Mouse (Mus musculus) left cerebral cortex, adult 11 months (tissue): ENCODE data around the gene Rpap2.
A peak's percentile ranks its signal among the peaks of the same experiment; 100 is the strongest.

Experiments
- DNase-seq: peaks from one replicate; pipeline ENCODE4 v3.0.0; 2022; ENCODE audit warnings: low spot score

Rpap2 gene

DNA sequence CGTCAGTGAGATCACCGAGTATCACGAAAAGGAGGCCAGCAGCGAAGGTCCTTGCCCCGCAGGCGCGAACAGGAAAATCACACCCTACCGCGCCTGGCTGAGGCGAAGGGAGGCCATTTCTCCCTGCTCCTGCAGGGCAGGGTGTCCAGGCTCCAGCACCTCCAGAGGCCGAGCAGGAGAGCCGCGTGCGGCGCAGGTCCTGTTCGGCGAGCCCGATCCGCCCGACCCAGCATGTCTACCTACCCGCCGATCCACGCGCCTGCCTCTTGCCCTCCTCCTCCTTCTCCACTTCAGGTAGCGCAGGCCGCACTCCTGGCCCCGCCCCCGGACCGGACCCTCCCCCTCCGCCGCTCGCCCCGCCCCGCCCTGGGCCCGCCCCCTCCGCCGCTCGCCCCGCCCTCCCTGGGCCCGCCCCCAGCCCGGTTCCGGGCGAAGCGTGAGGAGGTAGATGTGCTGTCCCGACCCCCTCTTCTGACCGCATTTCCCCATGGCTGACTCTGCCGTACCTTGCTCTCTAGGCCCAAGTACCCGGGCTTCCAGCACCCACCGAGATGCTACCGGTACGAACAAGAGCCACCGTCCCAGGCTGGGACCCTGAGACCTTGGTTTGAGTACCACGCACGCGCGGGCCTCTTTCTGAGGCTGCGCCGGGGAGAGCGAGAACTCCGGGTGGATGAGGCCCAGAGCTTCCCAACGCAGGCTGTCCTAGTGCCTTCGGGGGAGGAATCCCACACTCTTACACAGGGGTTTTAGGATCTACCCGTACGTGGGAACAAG is at the start of gene Rpap2, which contains the start of gene Glmn:
TSS of gene Rpap2 (plus strand) at position 73 of the 777 bp plus-strand sequence.
TSS of gene Glmn (minus strand) at position 588 of the 777 bp plus-strand sequence.
- DNase-seq, result peak; percentile 78

DNA sequence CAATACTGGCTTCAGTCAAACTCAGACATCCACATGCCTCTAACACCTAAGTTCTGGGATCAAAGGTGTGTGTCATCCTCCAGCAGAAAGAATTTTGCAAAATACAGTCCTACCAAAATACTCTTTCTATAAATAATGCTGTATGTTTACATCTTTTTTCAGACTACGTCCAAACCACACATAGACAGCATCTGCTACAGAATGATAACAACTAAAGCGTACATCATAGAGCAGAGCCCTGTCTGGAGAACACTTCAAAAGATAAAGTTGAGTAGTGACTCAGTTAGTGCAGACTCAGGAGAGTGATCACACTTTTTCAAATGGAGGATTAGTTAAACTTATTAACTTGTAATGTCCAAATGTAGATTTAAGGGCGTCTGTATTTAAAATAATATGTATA is 49.2 kb upstream of the Rpap2 start:
- no peak for DNase-seq

DNA sequence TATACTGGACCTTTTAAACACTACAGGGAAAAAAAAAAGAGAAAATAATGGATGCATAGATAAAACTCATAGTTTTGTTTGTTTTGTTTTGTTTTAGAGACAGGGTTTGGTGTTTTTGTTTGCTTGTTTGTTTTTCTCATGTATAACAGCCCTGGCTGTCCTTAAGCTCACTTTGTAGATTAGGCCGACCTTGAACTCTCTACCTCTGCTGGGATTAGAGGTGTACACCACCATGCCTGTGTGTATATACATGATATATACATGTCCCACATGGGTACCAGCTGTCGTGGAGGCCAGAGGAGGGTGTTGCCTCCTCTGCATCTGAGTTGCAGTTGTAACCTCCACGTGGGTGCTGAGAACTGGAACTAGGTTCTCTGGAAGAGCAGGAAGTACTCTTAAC is 48.7 kb upstream of the Rpap2 start:
- DNase-seq, result no peak

DNA sequence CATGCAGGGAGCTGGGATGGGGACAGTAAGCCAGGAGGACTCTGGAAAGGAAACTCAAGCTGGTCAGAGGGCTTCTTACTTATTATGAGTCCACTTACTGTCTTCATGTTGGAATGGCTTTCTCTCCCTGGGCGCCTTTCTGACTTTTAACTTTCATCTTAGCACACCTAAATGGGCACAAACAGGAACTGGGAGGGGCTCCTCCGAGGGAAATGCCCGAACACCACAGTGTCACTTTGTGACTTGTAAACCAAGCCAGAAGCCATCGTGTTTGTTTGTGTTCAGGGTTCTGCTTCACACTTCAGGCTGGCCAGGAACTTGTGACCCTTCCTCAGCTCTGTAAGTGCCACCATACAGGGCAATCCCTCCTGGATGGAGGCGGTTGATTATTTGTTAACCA is 42.8 kb upstream of the Rpap2 start:
- DNase-seq, result no peak

DNA sequence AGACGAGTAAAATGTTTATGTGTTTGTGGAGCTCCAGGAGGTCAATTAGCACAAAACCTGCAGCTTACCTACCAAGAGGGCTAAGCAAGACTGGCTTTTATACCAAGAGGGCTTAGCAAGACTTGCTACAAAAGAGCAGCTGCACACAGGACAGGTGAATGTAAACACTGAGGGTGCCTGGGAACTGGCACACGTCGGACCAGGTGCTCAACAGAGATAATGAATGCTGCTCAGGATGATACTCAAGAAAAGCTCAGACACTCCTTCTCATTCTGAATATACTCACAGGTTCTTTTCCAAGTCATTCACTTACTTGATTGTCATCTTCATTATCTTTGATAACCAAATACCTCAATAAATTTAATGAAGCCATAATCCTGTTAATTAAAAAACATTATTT is 40.2 kb upstream of the Rpap2 start:
- no peak for DNase-seq

DNA sequence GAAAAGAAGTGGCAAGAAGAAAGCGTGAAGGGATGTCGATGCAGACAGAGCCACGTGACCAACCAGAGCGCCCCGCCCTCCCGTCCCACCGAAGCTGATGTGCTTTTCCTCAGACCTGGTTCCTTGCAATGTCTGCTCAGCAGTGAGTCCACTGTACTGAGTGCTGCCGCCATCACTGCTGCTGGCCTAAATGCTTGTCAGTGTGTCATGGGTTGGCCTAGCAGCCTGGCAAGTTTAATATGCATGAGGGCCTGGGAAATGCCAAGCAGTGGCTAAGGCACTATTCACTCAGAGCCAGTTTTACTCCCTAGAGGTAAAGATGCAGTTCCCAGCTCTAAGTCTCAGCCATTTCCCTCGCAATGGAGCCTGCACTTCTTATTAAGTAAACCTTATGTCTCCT is 28.0 kb upstream of the Rpap2 start:
- DNase-seq, result no peak

DNA sequence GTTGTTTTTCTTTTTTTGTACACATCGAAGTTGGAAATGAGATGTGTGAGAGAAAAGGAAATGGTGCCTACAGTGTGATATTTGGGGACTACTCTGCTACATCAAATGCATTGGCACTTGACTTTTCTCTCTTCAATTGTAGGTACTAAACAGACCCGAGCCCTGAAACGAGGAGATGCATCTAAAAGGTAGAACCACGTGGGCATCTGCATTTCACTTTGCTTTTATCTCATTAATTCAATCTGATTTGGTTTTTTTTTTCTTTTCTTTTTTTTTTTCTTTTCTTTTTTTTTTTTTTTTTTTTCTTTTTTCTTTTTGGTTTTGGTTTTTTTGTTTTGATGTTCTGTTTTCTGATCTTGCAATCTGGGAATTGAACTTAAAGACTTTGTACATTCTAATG is 1.2 kb downstream of the Rpap2 start:
- DNase-seq, result no peak

DNA sequence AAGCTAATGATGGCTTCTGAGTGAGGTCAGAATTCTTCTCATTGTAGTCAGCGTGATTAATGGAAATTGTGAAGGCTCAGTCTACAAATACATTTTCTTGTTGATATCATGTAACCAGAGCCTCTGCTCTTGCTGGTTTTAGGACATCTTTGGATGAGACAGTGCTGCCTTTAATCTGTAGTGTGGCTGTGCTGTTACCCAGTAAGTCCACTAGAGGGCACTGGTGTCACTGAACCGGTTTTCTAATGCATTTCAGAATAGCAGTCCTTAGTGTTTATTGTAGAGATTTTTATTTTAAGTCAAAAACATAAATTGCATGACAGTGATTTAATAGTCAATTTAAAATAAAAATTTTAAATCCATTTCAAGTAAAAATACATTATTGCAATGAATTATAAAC is 14.1 kb downstream of the Rpap2 start:
- peak; percentile 46 for DNase-seq

DNA sequence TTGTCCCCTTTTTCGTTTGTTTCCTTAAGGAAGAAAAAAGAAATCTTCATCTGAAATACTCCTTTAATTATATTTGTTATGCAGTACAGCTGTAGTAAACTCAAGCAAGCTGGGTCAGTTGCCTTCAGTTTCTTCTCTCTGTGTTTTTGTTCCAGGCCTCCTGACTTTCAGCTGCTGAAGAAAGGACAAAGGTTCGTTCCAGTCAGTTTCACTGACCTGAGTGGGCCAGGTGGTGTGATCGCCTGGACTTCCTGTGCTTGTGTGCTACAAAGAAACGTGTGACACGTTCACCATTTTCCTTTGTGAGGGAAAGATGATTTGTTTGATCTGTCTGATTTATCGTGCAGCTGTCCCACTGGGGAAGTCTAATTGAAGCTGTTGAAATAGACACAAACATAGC is 20.8 kb downstream of the Rpap2 start:
- no peak for DNase-seq

DNA sequence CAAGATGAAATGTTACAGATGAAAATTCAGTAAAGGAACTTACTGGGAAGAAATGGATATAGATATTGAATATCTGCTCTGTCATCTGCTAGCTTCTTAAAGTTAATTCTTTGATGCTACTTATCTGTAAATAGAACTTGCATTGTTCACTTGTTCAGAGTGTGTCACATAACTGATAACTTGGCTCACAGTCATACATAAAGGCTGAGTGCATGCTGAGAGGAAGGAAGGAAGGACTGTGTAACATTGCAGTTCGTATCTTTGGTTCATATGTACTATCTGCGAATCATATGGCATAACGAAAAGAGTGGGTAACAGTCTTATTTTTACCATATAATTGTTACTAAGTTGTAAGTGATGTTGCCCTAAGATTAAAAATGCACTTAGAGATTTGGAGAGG is 24.2 kb downstream of the Rpap2 start:
- DNase-seq, result no peak

DNA sequence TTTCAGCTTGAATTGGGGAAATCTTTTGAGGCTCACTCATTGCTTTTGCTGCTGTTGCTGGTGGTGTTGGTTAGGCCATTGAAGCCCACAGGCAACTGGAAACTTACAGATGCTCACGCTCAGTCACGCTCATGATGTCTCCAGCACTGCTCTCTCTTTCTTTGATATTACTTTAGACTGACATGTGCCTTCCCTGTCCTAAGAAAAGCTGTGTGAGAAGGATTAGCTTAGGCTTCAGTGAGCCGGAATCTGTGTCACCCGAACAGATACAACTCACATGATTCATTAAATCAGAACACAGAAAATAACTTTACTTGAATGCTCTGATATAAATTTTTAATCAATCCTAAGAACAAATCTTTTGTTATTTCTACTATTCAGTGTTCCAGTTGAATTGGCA is 36.5 kb downstream of the Rpap2 start:
- no peak for DNase-seq

DNA sequence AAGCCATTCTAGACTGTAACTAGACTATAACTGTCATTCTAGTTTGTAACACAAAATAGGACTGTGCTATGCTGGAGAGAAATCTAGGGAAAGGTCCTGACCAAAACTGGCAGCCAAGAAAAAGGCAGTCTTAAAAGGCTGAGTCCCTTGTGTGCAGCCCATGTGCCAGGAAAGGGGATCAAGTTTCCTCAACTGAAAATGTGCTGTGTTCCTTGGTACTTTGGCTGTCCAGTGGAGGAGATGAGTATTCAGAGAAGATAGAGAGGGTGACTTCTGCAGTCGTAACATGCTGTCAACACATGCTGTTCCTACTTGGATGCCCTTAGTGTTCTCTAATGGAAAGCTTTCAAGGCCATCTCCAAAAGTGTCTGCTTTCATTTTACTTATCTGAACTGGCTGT is 39.9 kb downstream of the Rpap2 start:
- no peak for DNase-seq

DNA sequence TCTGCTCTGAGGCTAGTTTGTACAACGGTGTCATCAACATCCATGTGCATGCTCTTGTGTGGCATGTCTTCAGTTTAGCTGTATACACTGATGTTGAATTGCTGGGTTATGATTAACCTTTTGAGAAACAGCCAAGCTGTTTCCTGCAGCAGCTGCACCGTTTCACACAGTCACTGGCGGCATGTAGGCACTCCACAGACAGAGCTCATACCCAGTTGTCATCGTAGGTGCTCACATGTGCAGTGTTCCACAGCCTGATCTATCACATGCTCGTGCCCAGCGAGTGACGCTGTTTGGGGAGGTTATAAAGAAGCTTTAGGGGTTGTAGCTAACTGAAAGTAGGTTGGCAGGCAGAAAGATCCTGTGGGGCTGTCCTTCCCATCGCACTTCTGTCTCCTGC is 41.2 kb downstream of the Rpap2 start:
- peak; percentile 3 for DNase-seq

DNA sequence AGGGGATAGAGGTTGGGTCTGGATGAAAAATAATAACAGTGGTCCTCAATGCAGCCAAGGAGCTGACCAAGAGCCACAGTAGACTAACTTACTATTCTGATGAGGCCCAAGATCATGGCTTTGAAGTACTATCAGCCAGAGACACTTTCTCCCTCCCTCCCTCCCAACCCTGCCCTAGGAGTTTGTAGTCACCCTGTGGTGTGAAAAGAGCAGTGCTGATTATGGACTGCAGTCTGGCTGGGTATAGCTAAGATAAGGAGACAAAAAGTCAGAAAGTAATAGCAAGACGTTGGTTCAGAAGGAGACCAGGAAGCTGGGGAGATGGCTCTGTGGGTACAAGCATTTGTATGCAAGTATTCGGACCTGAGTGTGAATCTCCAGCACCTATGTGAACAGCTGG is 47.4 kb downstream of the Rpap2 start:
- DNase-seq, result no peak

DNA sequence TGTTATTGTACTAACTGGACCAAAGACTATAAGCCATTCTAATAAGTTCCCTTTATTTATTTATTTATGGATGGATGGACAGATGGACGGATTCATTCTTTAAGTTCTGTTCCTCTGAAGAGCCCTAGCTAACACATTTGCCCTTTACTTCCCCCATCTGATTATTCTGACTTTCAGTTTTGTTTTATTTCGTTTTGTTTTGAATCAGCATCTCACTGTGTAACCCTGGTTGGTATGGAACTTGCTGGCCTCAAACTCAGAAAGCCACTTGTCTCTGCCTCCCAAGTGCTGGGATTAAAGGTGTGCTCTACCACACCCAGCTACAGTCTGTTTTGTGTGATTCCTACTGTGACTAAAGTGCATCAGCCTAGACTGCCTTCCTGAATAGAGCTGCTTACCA is 48.8 kb downstream of the Rpap2 start:
- no peak for DNase-seq

DNA sequence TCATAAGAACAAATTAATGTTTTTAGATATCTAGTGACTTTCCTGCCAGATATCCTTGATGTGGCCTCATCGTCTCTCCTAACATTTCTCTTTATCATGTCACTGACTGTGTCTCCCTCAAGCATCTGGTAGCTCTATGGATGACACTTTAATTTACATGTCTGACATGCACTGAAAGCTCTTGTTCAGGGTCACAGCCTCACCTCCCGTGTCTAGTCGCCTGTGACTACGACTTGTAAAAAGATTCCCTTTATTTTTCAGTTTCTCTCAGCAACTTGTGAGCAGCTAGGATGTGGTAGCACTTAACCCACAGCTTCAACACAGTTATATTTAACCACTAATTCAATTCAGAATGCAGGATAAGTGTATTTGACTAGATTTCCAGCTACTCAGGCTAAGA is 50.4 kb downstream of the Rpap2 start:
- DNase-seq, result no peak

DNA sequence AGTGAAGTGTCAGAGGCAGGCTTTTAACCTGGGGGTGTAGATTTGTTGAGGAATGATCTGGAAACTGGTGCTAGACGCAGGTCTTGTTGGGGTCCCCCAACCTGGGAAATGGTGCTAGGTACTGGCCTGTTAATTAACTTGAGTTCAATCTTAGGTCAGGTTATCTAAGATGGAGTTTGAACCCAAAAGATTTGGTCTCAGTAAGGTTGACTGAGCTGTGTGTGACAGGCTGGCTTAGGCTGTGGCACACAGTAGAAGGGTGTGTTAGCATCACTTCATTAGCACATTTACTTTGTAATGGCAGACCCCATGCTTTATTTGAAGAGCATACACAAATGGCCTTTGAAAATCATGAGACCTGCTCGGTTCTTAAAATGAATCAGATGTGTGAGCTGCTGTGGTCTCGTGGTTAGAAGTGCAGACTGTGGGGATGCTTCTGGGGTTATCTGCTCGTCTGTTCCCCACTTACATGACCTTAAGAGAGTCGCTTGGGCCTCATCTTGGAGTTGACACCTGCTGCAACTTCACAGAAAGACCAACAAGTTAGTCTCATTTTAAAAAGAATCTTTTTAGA is 51.5 kb downstream of the Rpap2 start:
- DNase-seq, result no peak

DNA sequence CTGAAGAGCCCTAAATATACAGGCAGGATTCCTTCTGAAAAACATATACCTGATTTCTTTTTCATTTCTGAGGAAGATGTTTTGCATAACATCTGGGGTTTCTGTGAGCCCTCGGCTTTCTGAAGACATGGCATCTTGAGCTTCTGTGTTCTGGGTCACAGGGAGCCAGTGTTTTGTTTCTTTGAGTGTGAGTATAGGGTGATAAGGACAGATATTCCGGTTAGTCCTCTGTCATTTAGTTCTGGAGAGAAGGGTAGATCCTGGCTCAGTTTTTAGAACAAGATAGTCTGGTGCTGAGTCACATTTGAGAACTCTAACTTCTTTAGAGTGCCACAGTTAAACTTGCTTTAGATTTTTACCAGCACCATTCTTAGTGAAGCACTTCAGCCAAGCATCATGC is 52.5 kb downstream of the Rpap2 start:
- no peak for DNase-seq

DNA sequence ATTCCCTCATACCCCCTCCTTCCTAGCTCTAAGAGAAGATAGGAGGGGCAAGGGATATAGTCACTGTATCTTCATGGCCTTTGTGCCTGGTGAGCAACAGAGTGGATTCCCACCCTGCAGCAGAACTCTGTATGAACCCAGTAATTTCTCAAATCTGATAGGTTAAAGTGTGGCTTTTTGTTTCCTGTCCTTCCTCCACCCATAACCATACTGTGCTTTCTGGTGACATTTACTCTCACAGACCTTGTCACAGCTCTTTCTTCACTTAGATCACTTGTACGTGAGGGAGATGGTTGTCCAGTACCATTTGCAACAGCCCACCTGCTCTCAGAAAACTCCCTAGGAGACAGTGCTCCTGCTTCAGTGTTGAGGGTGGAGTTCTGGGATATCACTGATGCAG is 53.3 kb downstream of the Rpap2 start:
- no peak for DNase-seq

DNA sequence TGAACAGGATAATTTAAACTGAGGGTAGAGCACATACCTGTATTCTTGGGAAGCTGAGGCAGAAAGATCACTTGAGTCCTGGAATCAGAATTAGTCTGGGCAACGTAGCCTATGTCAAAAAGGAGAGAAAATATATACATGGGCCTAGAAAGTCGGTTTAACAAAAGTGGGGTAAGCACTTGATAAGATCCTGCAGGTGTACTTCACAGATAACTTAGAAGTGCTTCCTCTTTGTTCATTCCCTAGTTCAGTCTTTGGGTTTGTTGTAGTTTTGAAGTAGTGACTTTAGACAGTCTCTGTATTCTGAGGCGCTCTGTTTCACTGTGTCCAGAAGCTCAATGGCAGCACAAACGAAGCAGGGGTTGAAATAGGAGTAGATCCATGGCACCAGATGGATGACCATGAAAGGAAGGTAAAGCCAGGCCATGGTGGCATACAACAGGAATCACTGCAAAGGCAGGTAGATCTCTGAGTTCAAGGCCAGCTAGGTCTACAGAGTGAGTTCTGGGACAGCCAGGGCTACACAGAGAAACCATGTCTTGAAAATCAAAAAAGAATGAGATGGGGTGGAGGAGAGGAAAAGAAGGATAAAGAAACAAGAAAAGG is 55.0 kb downstream of the Rpap2 start:
- no peak for DNase-seq

DNA sequence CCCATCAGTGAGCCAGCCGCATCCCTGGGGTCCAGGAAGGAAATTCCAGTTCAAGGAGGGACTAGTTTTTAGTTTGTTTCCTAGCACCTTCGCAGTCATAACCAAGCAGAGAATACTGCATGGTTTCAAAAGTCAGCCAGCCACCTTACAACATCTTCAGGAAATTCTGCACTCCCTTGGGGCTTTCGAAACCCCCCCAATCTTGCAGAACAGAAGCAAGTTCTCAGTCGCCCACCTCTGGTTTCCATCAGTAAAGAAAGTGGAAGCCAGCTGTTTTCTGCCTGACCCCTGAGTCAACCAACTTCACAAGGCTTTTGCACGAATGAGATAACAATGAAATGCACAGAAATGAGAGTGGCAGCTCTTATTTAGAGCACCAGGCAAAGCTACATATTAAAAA is 81.2 kb downstream of the Rpap2 start:
- DNase-seq, result no peak

DNA sequence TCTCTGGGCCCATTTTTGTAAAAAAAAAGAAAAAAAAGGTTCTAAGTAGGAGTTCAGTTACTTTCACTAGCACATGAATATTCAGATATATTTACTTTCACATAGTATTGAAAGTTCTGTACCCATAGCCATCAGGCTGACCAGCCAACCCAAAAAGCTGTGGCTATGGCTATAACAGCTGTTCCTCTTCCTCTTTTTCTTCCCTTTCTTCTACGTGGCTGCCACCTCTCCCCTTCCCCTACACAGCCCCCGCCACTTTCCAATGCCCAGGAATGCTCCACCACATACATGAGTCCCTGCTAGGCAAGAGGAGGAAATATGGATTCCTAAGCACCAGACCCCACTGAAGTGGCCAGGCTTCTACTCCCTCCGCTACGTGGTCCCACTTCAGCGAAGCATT is 84.1 kb downstream of the Rpap2 start:
- no peak for DNase-seq

DNA sequence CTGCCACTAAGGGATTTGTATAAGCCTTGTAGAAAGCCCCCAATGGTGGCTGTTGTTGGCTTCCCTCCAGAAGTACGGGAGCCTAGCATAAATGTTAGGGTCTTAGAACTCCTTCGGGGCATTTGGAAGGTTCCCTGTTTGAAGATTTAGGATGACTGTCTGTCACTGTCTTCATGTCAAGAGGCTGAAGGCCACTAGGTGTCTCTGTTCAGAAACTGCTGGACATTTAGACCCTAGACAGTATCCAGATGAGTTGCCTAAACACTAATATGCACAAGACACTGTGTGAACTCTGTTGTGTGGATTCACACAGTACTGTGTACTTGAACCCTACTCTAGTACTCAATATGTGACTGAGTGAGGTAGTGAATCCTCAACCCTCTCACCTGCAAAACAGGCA is 87.2 kb downstream of the Rpap2 start:
- DNase-seq, result no peak

DNA sequence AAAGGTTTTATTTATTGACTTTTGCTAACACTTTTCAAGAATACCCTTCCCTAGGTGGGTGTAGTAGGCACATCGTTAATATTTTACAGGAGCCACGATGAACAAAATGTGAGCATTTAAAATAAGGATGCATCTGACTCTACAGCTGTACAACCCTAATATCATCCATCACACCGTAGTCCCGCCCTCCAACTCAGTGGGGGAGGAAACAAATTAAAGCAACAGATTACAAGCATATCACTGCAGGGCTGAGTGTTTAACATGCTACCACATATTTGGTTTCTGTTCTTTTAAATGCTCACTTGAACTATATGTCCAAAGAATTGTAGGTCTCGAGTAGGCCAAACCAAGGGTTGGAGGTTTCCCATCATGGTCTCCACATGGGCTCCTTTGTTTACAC is 90.0 kb downstream of the Rpap2 start:
- DNase-seq, result no peak
